Mouse (Mus musculus): ENCODE data around the gene Tufm. TPM values are rescaled to one million over a fixed set of nuclear protein-coding genes. Genes with fewer than 3 reads are reported as not detected.

Gene Tufm
- polyA plus RNA-seq, 1 experiment, result 123 TPM

DNA sequence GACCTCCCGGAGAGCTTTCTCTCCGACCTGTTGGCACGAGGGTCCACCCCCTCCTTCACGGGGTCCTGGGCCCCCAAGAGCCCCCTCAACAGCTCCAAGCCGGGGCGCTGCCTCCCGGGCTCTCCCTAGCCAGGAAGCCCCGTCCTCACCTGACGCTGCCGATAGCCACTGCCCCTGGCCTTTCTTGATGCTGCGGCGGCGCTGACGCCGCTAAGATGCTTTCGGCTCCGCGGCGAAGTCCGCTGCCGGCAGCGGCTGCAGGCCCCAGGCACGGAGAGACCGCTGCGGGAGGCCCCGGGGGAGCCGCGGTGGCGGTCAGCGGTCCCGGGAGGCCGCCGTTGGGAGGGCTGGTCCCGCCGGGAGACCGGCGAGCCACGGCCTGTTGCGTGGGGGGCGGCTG, 15.6 kb downstream of the Tufm start:
- Histone ChIP-seq H3K4me3 (replicated peaks; ENCODE audit: insufficient read depth, low read depth, low read length) (peak overlapping the region; percentile 73), H3K4me1 (ENCODE audit: control insufficient read depth, insufficient read depth, low read length) (peaks cover 5% of the 10 kb centered on the region; the same call in 1 of the 2 replicates), H3K27me3 (ENCODE audit: control insufficient read depth, insufficient read depth, low read length) (no peaks in the 10 kb centered on the region), H3K27ac (ENCODE audit: insufficient read depth, low read length) (peak overlapping the region; percentile 76)
- no peak for DNase-seq
- TF ChIP-seq POLR2A (IDR thresholded peaks at IDR 0.05; ENCODE audit: borderline replicate concordance, insufficient read depth, low read length) (no peak), CTCF (IDR thresholded peaks at IDR 0.05; ENCODE audit: borderline replicate concordance, insufficient read depth, low read depth, low read length) (no peak)
- 2% methylated on average over 40 of the region's 40 CpGs for WGBS

DNA sequence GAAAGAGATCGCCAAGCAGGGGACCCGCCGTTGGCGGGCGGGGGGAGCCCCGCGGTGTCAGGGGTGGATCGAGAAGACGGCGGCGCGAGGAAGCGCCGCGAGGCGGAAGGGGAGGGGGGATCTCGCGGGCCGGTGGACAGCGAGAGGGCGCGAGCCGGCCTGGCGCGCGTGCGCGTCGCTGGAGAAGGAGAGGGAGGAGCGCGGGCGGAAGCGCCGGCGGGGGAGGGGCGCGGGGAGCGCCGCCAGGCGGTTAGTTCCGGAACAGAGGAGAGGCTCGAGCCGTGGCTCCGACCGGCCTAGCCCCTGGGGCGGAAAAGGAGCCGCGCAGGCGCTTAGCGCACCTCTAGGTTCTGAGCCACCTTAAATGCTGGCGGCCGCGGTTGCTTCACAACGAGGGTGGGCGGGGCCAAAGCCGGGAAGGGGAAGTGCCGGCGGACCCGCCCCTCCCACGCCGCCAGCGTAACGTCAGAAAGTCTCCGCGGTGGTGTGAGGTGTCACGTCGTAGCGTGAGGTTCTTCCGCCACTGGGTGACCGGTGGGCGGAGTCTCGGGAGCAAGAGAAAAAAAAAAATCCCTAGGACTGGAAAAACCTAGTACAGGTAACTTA, 16.2 kb downstream of the Tufm start, which contains the start of gene Atxn2l:
Gene Atxn2l (minus strand): TSS at position 165 of the 606 bp plus-strand sequence.
- peak; percentile 44; the same call in 1 of the 2 replicates for TF ChIP-seq CTCF (IDR thresholded peaks at IDR 0.05; ENCODE audit: borderline replicate concordance, insufficient read depth, low read depth, low read length)
- TF ChIP-seq POLR2A (IDR thresholded peaks at IDR 0.05; ENCODE audit: borderline replicate concordance, insufficient read depth, low read length), result peak; percentile 39; the same call in 1 of the 2 replicates
- peak within 1 kb of the TSS; percentile 73 for H3K4me3 ChIP-seq (replicated peaks; ENCODE audit: insufficient read depth, low read depth, low read length)
- no peaks in the 10 kb centered on the region for H3K27me3 ChIP-seq (ENCODE audit: control insufficient read depth, insufficient read depth, low read length)
- H3K4me1 ChIP-seq (ENCODE audit: control insufficient read depth, insufficient read depth, low read length), result peaks cover 5% of the 10 kb centered on the region; the same call in 1 of the 2 replicates
- peak; percentile 99 for DNase-seq
- peak within 1 kb of the TSS; percentile 76 for H3K27ac ChIP-seq (ENCODE audit: insufficient read depth, low read length)
- under 1% methylated on average over 59 of the region's 72 CpGs for WGBS

DNA sequence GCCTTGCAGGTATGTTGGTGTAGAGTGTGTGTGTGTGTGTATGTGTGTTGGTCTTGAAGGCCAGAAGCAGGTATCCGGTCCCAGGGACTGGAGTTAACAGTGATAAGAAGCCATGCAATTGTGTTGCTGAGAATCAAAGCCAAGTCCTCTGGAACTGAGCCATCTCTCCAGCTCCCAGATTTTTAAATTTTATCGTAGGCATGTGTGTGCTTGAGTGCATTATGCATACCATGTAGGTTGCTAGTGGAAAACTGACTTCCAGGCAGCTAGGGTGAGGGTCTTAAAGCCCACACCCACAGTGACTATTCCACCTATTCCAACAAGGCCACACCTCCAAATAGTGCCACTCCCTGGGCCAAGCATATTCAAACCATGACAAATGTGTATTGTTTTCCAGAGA, 17.8 kb downstream of the Tufm start:
- DNase-seq, result no peak
- TF ChIP-seq POLR2A (IDR thresholded peaks at IDR 0.05; ENCODE audit: borderline replicate concordance, insufficient read depth, low read length) (no peak), CTCF (IDR thresholded peaks at IDR 0.05; ENCODE audit: borderline replicate concordance, insufficient read depth, low read depth, low read length) (no peak)
- no peak overlapping the region for H3K4me3 ChIP-seq (replicated peaks; ENCODE audit: insufficient read depth, low read depth, low read length)
- peaks cover 5% of the 10 kb centered on the region; the same call in 1 of the 2 replicates for H3K4me1 ChIP-seq (ENCODE audit: control insufficient read depth, insufficient read depth, low read length)
- 38% methylated on average over 2 of the region's 2 CpGs for WGBS
- no peak overlapping the region for H3K27ac ChIP-seq (ENCODE audit: insufficient read depth, low read length)
- no peaks in the 10 kb centered on the region for H3K27me3 ChIP-seq (ENCODE audit: control insufficient read depth, insufficient read depth, low read length)

DNA sequence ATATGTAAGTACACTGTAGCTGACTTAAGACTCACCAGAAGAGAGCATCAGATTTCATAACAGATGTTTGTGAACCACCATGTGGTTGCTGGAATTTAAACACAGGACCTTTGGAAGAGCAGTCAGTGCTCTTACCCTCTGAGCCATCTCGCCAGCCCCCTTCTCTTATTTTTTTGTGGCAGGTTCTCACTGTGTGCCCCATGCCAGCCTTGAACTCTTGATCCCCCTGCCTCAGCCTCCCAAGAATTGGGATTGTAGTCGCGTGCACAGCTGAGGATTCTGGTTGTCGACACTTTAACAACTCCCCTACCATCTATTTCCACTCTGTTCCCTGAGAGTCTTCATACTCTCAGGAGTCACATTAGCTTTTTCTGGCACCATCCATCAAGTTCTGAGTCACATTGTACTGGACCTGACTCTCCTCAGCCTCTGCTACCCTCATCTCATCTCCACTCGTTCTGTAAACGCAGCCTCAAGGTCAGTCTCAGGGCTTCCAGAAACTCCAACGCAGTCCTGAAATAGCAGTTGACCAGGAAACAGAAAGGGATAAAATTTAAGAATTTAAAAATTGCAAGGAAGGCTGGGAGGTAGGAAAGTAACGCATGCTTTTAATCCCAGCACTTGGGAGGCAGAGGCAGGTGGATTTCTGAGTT, 20.1 kb downstream of the Tufm start:
- Histone ChIP-seq H3K4me3 (replicated peaks; ENCODE audit: insufficient read depth, low read depth, low read length) (no peak overlapping the region), H3K27ac (ENCODE audit: insufficient read depth, low read length) (no peak overlapping the region), H3K27me3 (ENCODE audit: control insufficient read depth, insufficient read depth, low read length) (no peaks in the 10 kb centered on the region; the same call in 1 of the 2 replicates), H3K4me1 (ENCODE audit: control insufficient read depth, insufficient read depth, low read length) (no peaks in the 10 kb centered on the region)
- TF ChIP-seq POLR2A (IDR thresholded peaks at IDR 0.05; ENCODE audit: borderline replicate concordance, insufficient read depth, low read length), result no peak
- TF ChIP-seq CTCF (IDR thresholded peaks at IDR 0.05; ENCODE audit: borderline replicate concordance, insufficient read depth, low read depth, low read length), result no peak
- 85% methylated on average over 8 of the region's 8 CpGs for WGBS
- DNase-seq, result no peak

DNA sequence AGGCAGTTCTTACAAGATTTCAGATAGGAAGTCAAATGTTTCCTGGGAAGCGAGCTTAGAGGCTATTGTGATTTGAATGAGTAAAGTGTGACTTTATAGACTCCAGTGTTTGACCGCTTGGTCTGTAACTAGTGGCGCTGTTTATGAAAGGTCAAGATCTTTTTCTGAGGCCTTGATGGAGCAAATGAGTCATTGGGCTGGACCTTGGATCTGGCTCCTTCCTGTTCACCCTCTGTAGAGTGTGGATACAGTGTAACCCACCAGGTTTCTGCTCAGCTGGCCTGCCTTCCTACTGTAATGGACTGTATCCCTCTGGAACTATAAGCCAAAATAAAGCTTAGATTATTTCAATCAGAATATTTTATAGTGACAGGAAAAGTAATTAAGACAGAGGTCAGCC, 24.1 kb downstream of the Tufm start:
- no peak overlapping the region for H3K27ac ChIP-seq (ENCODE audit: insufficient read depth, low read length)
- H3K4me3 ChIP-seq (replicated peaks; ENCODE audit: insufficient read depth, low read depth, low read length), result no peak overlapping the region
- no peaks in the 10 kb centered on the region for H3K4me1 ChIP-seq (ENCODE audit: control insufficient read depth, insufficient read depth, low read length)
- no peaks in the 10 kb centered on the region; the same call in 1 of the 2 replicates for H3K27me3 ChIP-seq (ENCODE audit: control insufficient read depth, insufficient read depth, low read length)
- no peak for DNase-seq
- 84% methylated on average over 3 of the region's 3 CpGs for WGBS
- TF ChIP-seq CTCF (IDR thresholded peaks at IDR 0.05; ENCODE audit: borderline replicate concordance, insufficient read depth, low read depth, low read length), result no peak
- no peak for TF ChIP-seq POLR2A (IDR thresholded peaks at IDR 0.05; ENCODE audit: borderline replicate concordance, insufficient read depth, low read length)

DNA sequence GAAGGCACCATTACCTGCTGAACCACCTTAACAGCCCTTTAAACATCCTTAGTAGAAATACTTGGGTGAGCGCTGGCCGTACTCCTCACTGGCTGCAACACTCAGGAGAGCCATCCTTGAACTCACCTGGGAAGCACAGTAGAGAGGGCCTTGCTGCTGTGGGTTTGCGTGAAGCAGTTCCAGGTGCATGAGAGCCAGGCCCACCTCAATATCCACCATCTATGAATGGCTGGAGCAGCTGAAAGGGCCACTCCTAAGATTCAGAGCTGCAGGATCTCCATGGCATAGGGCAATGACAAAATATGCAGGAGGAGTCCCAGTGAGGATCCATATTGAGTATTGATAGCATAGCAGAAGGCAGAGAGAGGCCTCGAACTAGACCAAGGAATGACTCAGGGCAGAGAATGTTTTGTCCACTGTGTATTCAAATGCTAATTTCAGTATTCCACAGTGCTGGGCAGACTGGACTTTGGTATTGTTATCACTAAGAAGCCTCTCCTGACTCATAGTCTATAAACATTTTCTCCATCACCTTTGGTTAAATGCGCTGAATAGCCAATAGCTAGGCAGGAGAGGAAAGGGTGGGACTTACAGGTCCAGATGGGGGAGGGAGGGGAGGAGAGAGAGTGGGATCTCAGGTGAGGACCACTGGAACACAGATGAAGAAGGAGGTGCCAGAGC, 31.2 kb downstream of the Tufm start:
- 82% methylated on average over 5 of the region's 5 CpGs for WGBS
- DNase-seq, result no peak
- no peaks in the 10 kb centered on the region; the same call in 1 of the 2 replicates for H3K27me3 ChIP-seq (ENCODE audit: control insufficient read depth, insufficient read depth, low read length)
- TF ChIP-seq POLR2A (IDR thresholded peaks at IDR 0.05; ENCODE audit: borderline replicate concordance, insufficient read depth, low read length), result no peak
- no peak for TF ChIP-seq CTCF (IDR thresholded peaks at IDR 0.05; ENCODE audit: borderline replicate concordance, insufficient read depth, low read depth, low read length)
- no peaks in the 10 kb centered on the region for H3K4me1 ChIP-seq (ENCODE audit: control insufficient read depth, insufficient read depth, low read length)
- no peak overlapping the region for H3K27ac ChIP-seq (ENCODE audit: insufficient read depth, low read length)
- no peak overlapping the region for H3K4me3 ChIP-seq (replicated peaks; ENCODE audit: insufficient read depth, low read depth, low read length)

DNA sequence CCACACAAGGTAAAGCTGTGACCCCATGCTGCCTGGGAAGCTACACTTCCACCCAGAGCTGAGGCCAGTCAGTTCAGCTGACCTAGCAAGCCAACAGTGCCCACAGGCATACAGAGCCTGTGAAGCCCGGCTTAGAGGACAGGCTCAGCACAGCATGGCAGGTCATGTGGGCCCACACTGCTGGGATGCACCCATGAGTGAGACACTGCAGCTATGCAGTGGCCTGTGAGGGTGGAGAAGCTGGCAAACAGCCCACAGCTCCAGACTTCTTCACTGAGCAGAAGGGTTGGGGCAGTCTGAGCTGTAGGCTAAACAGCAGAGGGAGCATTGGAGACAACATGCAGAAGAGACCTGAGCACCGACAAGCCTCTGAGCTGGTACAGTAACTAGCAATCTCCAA, 32.4 kb downstream of the Tufm start:
- H3K4me1 ChIP-seq (ENCODE audit: control insufficient read depth, insufficient read depth, low read length), result no peaks in the 10 kb centered on the region
- TF ChIP-seq POLR2A (IDR thresholded peaks at IDR 0.05; ENCODE audit: borderline replicate concordance, insufficient read depth, low read length) (no peak), CTCF (IDR thresholded peaks at IDR 0.05; ENCODE audit: borderline replicate concordance, insufficient read depth, low read depth, low read length) (no peak)
- 12% methylated on average over 2 of the region's 2 CpGs for WGBS

More for the DNA sequence above, 32.4 kb downstream of the Tufm start:
- no peaks in the 10 kb centered on the region; the same call in 1 of the 2 replicates for H3K27me3 ChIP-seq (ENCODE audit: control insufficient read depth, insufficient read depth, low read length)
- H3K4me3 ChIP-seq (replicated peaks; ENCODE audit: insufficient read depth, low read depth, low read length), result no peak overlapping the region
- H3K27ac ChIP-seq (ENCODE audit: insufficient read depth, low read length), result no peak overlapping the region
- no peak for DNase-seq

Data from cerebellum, adult 2 months (tissue).